Mouse (Mus musculus) cerebellum, adult (tissue): ENCODE data around the gene Olfr1440.

ENCODE experiments used
- ATAC-seq: cut with Nextera tagmentation; 2 replicates; pipeline ENCODE4 v1.9.2; 2017; ENCODE audit warnings: mild to moderate bottlenecking, moderate library complexity, mixed read lengths; ENCODE audit not compliant: insufficient number of reproducible peaks, low FRiP score, low TSS enrichment

The Olfr1440 gene

GRCm38 (mm10) chr19:12386979-12387378 lies at the start of gene Olfr1440:
TSS of gene Olfr1440 (plus strand) at chr19:12387279.
- ATAC-seq, result no peak

- ATAC-seq, result no peak
These were observed 14.1 kb upstream of the Olfr1440 start for GRCm38 (mm10) chr19:12373004-12373403.

GRCm38 (mm10) chr19:12374465-12375025 lies 12.5 kb upstream of the Olfr1440 start:
- no peak for ATAC-seq

- no peak for ATAC-seq
These were observed 26.7 kb downstream of the Olfr1440 start for GRCm38 (mm10) chr19:12413737-12414136.

GRCm38 (mm10) chr19:12417361-12417760 lies 30.3 kb downstream of the Olfr1440 start, which contains the start of gene Olfr1441:
TSS of gene Olfr1441 (plus strand) at chr19:12417433.
- no peak for ATAC-seq

- no peak for ATAC-seq
These were observed 31.2 kb downstream of the Olfr1440 start for GRCm38 (mm10) chr19:12418312-12418711.

- no peak for ATAC-seq
These were observed 33.5 kb downstream of the Olfr1440 start for GRCm38 (mm10) chr19:12420555-12420954.

- no peak for ATAC-seq
These were observed 34.6 kb downstream of the Olfr1440 start for GRCm38 (mm10) chr19:12421680-12422079.

GRCm38 (mm10) chr19:12427101-12427500 lies 40.0 kb downstream of the Olfr1440 start:
- ATAC-seq, result no peak

- no peak for ATAC-seq
These were observed 40.5 kb downstream of the Olfr1440 start, which contains the start of gene Pfpl for GRCm38 (mm10) chr19:12427605-12428004. TSS of gene Pfpl (plus strand) at chr19:12427905.

GRCm38 (mm10) chr19:12433033-12433432 lies 46.0 kb downstream of the Olfr1440 start:
- ATAC-seq, result no peak

- no peak for ATAC-seq
These were observed 47.9 kb downstream of the Olfr1440 start for GRCm38 (mm10) chr19:12435011-12435416.

- ATAC-seq, result no peak
These were observed 48.9 kb downstream of the Olfr1440 start for GRCm38 (mm10) chr19:12435750-12436524.

- ATAC-seq, result no peak
These were observed 52.5 kb downstream of the Olfr1440 start for GRCm38 (mm10) chr19:12439581-12439980.

- no peak for ATAC-seq
These were observed 53.1 kb downstream of the Olfr1440 start for GRCm38 (mm10) chr19:12440103-12440725.

GRCm38 (mm10) chr19:12442560-12442959 lies 55.5 kb downstream of the Olfr1440 start:
- ATAC-seq, result no peak

- ATAC-seq, result no peak
These were observed 57.9 kb downstream of the Olfr1440 start for GRCm38 (mm10) chr19:12445014-12445413.
